Mouse (Mus musculus) myocyte (in vitro differentiated cells): ENCODE data around the gene Rpa2.

Experiments
- E2F4 ChIP-seq: IDR thresholded peaks from one replicate; pipeline ENCODE4 v1.6.1; 2011; ENCODE audit warnings: mild to moderate bottlenecking, control low read depth, moderate library complexity; ENCODE audit not compliant: insufficient read depth
- MAX ChIP-seq: IDR thresholded peaks from one replicate; pipeline ENCODE4 v1.6.1; 2011; ENCODE audit warnings: low read depth, mild to moderate bottlenecking, control low read depth
- MYOD1 ChIP-seq, 3 experiments: IDR thresholded peaks; one replicate each; pipeline ENCODE4 v1.6.1; 2011; ENCODE audit warnings: control low read depth in 2 of 3, low read depth in 2 of 3, mild to moderate bottlenecking in 2 of 3, moderate library complexity in 1 of 3; ENCODE audit not compliant: insufficient read length in 2 of 3, control insufficient read depth in 1 of 3
- MYOG ChIP-seq, 3 experiments: IDR thresholded peaks; one replicate each; pipeline ENCODE4 v1.6.1; 2011; ENCODE audit warnings: control low read depth in 2 of 3, low read depth in 2 of 3, mild to moderate bottlenecking in 2 of 3; ENCODE audit not compliant: insufficient read length in 2 of 3, control insufficient read depth in 1 of 3, insufficient read depth in 1 of 3
- POLR2A ChIP-seq: IDR thresholded peaks from one replicate; pipeline ENCODE4 v1.6.1; 2011; ENCODE audit warnings: low read depth, mild to moderate bottlenecking, control low read depth, moderate library complexity; ENCODE audit not compliant: insufficient read length
- SRF ChIP-seq: IDR thresholded peaks from one replicate; pipeline ENCODE4 v1.6.1; 2011; ENCODE audit warnings: low read depth; ENCODE audit not compliant: control insufficient read depth, insufficient read length
- USF1 ChIP-seq: IDR thresholded peaks from one replicate; pipeline ENCODE4 v1.6.1; 2011; ENCODE audit warnings: low read depth, mild to moderate bottlenecking, control low read depth, moderate library complexity

GRCm38 (mm10) chr4:132799845-132800244 is 31.7 kb downstream of the Rpa2 start:
- no peak for TF ChIP-seq POLR2A
- TF ChIP-seq MAX = no peak
- TF ChIP-seq MYOD1 (IDR thresholded peaks at IDR 0.05; ENCODE audit: control insufficient read depth in 1 of 3, insufficient read length in 2 of 3, low read depth in 2 of 3) = no peak
- TF ChIP-seq USF1 = no peak
- TF ChIP-seq SRF = no peak
- TF ChIP-seq E2F4 = no peak
- no peak for TF ChIP-seq MYOG (IDR thresholded peaks at IDR 0.05; ENCODE audit: control insufficient read depth in 1 of 3, insufficient read depth in 1 of 3, insufficient read length in 2 of 3, low read depth in 2 of 3)
